Mouse (Mus musculus) forebrain, embryonic 13.5 days (tissue): ENCODE measurements at regions not wholly inside any gene's neighbourhood (a gene's known extent, or its start where the extent isn't known, plus 50 kb on each side); places are given as distances from the start of the nearest gene placed in this dataset.

Experiments used
- ATAC-seq: fragments of 200-750 bp; cut with Nextera tagmentation; 2 replicates; pipeline ENCODE4 v1.8.0; 2017
- H3K27ac ChIP-seq: fragments of 300-500 bp; sonication (generic); 2 replicates; pipeline ENCODE4 v1.5.1; 2015; ENCODE audit warnings: inconsistent platforms, mild to moderate bottlenecking, moderate library complexity
- H3K27me3 ChIP-seq: fragments of 300-500 bp; sonication (generic); 2 replicates; pipeline ENCODE4 v1.6.1; 2015; ENCODE audit warnings: mild to moderate bottlenecking, inconsistent platforms
- H3K36me3 ChIP-seq: fragments of 300-500 bp; sonication (generic); 2 replicates; pipeline ENCODE4 v1.6.1; 2015; ENCODE audit warnings: mild to moderate bottlenecking, inconsistent platforms; ENCODE audit not compliant: poor library complexity, severe bottlenecking
- H3K4me1 ChIP-seq: fragments of 300-500 bp; sonication (generic); 2 replicates; pipeline ENCODE4 v1.6.1; 2015; ENCODE audit warnings: inconsistent platforms
- H3K4me2 ChIP-seq: fragments of 300-500 bp; sonication (generic); 2 replicates; pipeline ENCODE4 v1.6.1; 2015; ENCODE audit warnings: inconsistent platforms, mild to moderate bottlenecking, moderate library complexity
- H3K4me3 ChIP-seq: fragments of 300-500 bp; sonication (generic); 2 replicates; pipeline ENCODE4 v1.5.1; 2015; ENCODE audit warnings: mild to moderate bottlenecking, inconsistent platforms
- H3K9ac ChIP-seq: fragments of 300-500 bp; sonication (generic); 2 replicates; pipeline ENCODE4 v1.6.1; 2015; ENCODE audit warnings: mild to moderate bottlenecking, inconsistent platforms
- H3K9me3 ChIP-seq: fragments of 300-500 bp; sonication (generic); replicated peaks from 2 replicates; pipeline ENCODE4 v1.6.1; 2016; ENCODE audit warnings: inconsistent platforms
- WGBS: fragments of 180-500 bp; shearing (Covaris S2); methylation state at CpG from one replicate; pipeline ENCODE4 v1.1.7; 2015; 5-methylcytosine and 5-hydroxymethylcytosine counted together

- ATAC-seq, result no peak
- Histone ChIP-seq H3K4me3 (no peak overlapping the region), H3K4me1 (0 out of 2 replicates have a peak, but pooled peaks cover 2% of the 10 kb centered on the region), H3K4me2 (no peak overlapping the region), H3K27ac (no peak overlapping the region), H3K9ac (no peak overlapping the region), H3K9me3 (no peaks in the 10 kb centered on the region), H3K27me3 (no peaks in the 10 kb centered on the region), H3K36me3 (no peaks in the 10 kb centered on the region)
- 88% methylated on average over 9 of the region's 9 CpGs for WGBS
Observed at GRCm38 (mm10) chr6:39283761-39284415, 77.3 kb upstream of the Kdm7a start.

DNA sequence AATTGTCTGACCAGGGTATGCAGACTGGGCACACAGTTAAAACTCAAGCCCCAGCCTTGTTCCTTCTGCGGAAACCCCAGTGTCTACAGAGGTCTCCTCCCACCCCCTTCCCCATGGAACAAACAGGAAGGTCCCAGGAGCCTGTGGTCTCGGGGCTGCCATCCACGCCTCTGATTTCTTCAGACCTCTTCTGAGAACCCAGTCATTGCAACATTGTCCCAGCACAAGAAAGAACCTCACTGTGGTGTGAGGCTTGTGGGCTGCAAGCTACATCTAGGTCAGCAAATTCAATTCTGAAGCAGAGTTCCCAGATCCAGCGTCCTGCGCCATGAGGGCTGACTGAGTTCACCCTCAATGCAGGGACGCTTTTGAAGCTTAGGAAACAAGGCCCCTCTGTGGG, 71.7 kb upstream of the Kdm7a start:
- no peak overlapping the region for H3K9ac ChIP-seq
- 94% methylated on average over 6 of the region's 6 CpGs for WGBS
- no peak overlapping the region for H3K27ac ChIP-seq
- H3K4me1 ChIP-seq, result no peaks in the 10 kb centered on the region
- H3K36me3 ChIP-seq, result no peaks in the 10 kb centered on the region
- H3K4me3 ChIP-seq, result no peak overlapping the region
- no peak overlapping the region for H3K4me2 ChIP-seq
- H3K9me3 ChIP-seq, result no peaks in the 10 kb centered on the region
- no peak for ATAC-seq
- no peaks in the 10 kb centered on the region for H3K27me3 ChIP-seq

- 90% methylated on average over 12 of the region's 12 CpGs for WGBS
- H3K9me3 ChIP-seq, result no peaks in the 10 kb centered on the region
- H3K27ac ChIP-seq, result no peak overlapping the region
- no peak overlapping the region for H3K4me2 ChIP-seq
- H3K9ac ChIP-seq, result no peak overlapping the region
- ATAC-seq, result no peak
- H3K36me3 ChIP-seq, result no peaks in the 10 kb centered on the region
- no peak overlapping the region for H3K4me3 ChIP-seq
- no peaks in the 10 kb centered on the region for H3K4me1 ChIP-seq
- no peaks in the 10 kb centered on the region for H3K27me3 ChIP-seq
Observed at GRCm38 (mm10) chr6:39274774-39275502, 68.3 kb upstream of the Kdm7a start.

- no peaks in the 10 kb centered on the region for H3K9me3 ChIP-seq
- no peak overlapping the region for H3K9ac ChIP-seq
- WGBS, result 89% methylated on average over 1 of the region's 1 CpGs
- H3K4me3 ChIP-seq, result no peak overlapping the region
- H3K4me2 ChIP-seq, result no peak overlapping the region
- no peak overlapping the region for H3K27ac ChIP-seq
- no peaks in the 10 kb centered on the region for H3K4me1 ChIP-seq
- no peaks in the 10 kb centered on the region for H3K36me3 ChIP-seq
- H3K27me3 ChIP-seq, result no peaks in the 10 kb centered on the region
- no peak for ATAC-seq
Observed at GRCm38 (mm10) chr6:39273427-39273826, 66.8 kb upstream of the Kdm7a start.

GRCm38 (mm10) chr6:39270457-39270856, 63.9 kb upstream of the Kdm7a start:
- Histone ChIP-seq H3K9me3 (no peaks in the 10 kb centered on the region), H3K36me3 (no peaks in the 10 kb centered on the region), H3K4me3 (no peak overlapping the region), H3K4me1 (no peaks in the 10 kb centered on the region), H3K27me3 (no peaks in the 10 kb centered on the region), H3K9ac (no peak overlapping the region), H3K27ac (no peak overlapping the region), H3K4me2 (no peak overlapping the region)
- no peak for ATAC-seq
- WGBS, result 88% methylated on average over 1 of the region's 1 CpGs

DNA sequence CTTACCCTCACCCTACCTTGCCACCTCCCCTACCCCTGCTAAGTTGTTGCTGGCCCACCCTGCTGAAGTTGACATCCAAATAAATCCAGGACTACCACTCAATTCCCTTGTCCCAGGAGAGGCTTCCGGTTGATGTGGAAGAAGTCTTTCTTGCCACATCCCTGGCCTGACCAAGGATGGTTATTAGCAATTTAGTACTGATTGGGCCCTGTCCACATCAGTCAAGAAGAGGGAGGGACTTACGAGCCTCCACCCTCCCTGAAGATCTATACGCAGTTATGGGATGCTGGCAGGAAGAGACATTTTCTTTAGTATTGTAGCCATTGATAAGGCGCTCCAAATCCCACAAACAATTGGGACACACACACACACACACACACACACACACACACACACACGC, 63.1 kb upstream of the Kdm7a start:
- no peak overlapping the region for H3K4me3 ChIP-seq
- no peak overlapping the region for H3K9ac ChIP-seq
- H3K27me3 ChIP-seq, result no peaks in the 10 kb centered on the region
- H3K36me3 ChIP-seq, result no peaks in the 10 kb centered on the region
- no peak overlapping the region for H3K27ac ChIP-seq
- H3K4me2 ChIP-seq, result no peak overlapping the region
- WGBS, result 56% methylated on average over 5 of the region's 5 CpGs
- no peaks in the 10 kb centered on the region for H3K9me3 ChIP-seq
- no peaks in the 10 kb centered on the region for H3K4me1 ChIP-seq
- no peak for ATAC-seq

DNA sequence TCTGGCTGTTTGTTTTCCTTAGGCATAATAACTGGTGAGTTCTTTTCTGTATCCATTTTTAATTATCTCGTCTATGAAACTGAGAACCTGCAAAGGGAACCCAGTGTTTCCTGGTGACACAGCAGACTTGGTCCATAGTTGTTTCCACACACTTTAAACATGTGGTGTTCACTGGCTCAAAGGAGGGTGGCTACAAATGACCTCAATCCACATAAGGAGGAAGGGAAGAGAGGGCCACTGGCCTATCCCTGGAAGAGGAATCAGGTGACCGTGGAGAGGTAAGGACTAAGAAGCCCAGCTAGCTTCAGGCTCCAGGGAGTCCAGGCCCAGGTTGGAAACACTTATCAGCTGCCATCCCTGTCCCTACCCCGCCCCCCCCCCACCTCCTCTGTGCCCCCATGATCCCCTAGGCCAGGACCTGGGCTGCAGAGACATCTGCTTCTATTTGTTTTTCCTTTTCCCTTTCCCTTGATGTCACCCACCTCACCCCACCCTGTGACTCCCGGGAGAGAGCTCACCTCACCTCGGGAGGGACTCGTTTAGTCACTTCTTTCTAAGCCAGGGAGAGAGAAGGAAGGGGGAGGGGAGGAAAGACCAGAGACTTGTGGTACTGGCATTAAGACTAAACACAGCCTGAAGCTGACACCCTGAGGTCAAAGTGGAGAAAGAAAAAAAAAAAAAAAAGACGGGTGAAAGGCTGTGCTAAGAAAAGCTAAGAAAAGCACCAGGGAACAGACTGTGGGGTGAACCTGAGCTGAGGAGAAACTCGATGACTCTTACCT, 62.2 kb upstream of the Kdm7a start:
- ATAC-seq, result no peak
- Histone ChIP-seq H3K4me2 (no peak overlapping the region), H3K27ac (no peak overlapping the region), H3K9me3 (no peaks in the 10 kb centered on the region), H3K27me3 (no peaks in the 10 kb centered on the region), H3K36me3 (no peaks in the 10 kb centered on the region), H3K4me1 (no peaks in the 10 kb centered on the region), H3K4me3 (no peak overlapping the region), H3K9ac (no peak overlapping the region)
- WGBS, result 27% methylated on average over 8 of the region's 8 CpGs

- no peak overlapping the region for H3K27ac ChIP-seq
- no peak for ATAC-seq
- no peaks in the 10 kb centered on the region for H3K9me3 ChIP-seq
- H3K27me3 ChIP-seq, result no peaks in the 10 kb centered on the region
- H3K4me1 ChIP-seq, result no peaks in the 10 kb centered on the region
- H3K36me3 ChIP-seq, result no peaks in the 10 kb centered on the region
- H3K9ac ChIP-seq, result no peak overlapping the region
- no peak overlapping the region for H3K4me2 ChIP-seq
- 85% methylated on average over 4 of the region's 4 CpGs for WGBS
- H3K4me3 ChIP-seq, result no peak overlapping the region
Observed at GRCm38 (mm10) chr6:39264722-39265121, 58.1 kb upstream of the Kdm7a start.

- ATAC-seq, result no peak
- Histone ChIP-seq H3K4me1 (no peaks in the 10 kb centered on the region), H3K27ac (no peak overlapping the region), H3K36me3 (no peaks in the 10 kb centered on the region), H3K27me3 (no peaks in the 10 kb centered on the region), H3K4me3 (no peak overlapping the region), H3K9ac (no peak overlapping the region), H3K9me3 (no peaks in the 10 kb centered on the region), H3K4me2 (no peak overlapping the region)
- WGBS, result 77% methylated on average over 8 of the region's 8 CpGs
Observed at GRCm38 (mm10) chr6:39263615-39264014, 57.0 kb upstream of the Kdm7a start.

GRCm38 (mm10) chr6:39261951-39262350, 55.4 kb upstream of the Kdm7a start:
- H3K27ac ChIP-seq, result no peak overlapping the region
- no peak overlapping the region for H3K4me2 ChIP-seq
- 89% methylated on average over 8 of the region's 8 CpGs for WGBS
- H3K36me3 ChIP-seq, result no peaks in the 10 kb centered on the region
- H3K4me3 ChIP-seq, result no peak overlapping the region
- H3K27me3 ChIP-seq, result no peaks in the 10 kb centered on the region
- H3K9ac ChIP-seq, result no peak overlapping the region
- no peaks in the 10 kb centered on the region for H3K9me3 ChIP-seq
- ATAC-seq, result no peak
- H3K4me1 ChIP-seq, result peaks cover 12% of the 10 kb centered on the region

GRCm38 (mm10) chr6:39260480-39260879, 53.9 kb upstream of the Kdm7a start:
- 93% methylated on average over 4 of the region's 4 CpGs for WGBS

GRCm38 (mm10) chr6:39259129-39259528, 52.5 kb upstream of the Kdm7a start:
- Histone ChIP-seq H3K4me2 (no peak overlapping the region), H3K4me3 (no peak overlapping the region), H3K9me3 (no peaks in the 10 kb centered on the region), H3K27me3 (no peaks in the 10 kb centered on the region), H3K4me1 (peaks cover 34% of the 10 kb centered on the region), H3K36me3 (no peaks in the 10 kb centered on the region), H3K9ac (no peak overlapping the region), H3K27ac (no peak overlapping the region)
- 97% methylated on average over 1 of the region's 1 CpGs for WGBS
- no peak for ATAC-seq

More at GRCm38 (mm10) chr6:39260480-39260879, 53.9 kb upstream of the Kdm7a start:
- Histone ChIP-seq H3K27ac (no peak overlapping the region), H3K4me3 (no peak overlapping the region), H3K27me3 (no peaks in the 10 kb centered on the region), H3K36me3 (no peaks in the 10 kb centered on the region), H3K4me2 (no peak overlapping the region), H3K4me1 (peaks cover 26% of the 10 kb centered on the region), H3K9ac (no peak overlapping the region), H3K9me3 (no peaks in the 10 kb centered on the region)
- ATAC-seq, result no peak
